16 mouse cellular contexts compared by ENCODE assay signal in the genomic region with DNA sequence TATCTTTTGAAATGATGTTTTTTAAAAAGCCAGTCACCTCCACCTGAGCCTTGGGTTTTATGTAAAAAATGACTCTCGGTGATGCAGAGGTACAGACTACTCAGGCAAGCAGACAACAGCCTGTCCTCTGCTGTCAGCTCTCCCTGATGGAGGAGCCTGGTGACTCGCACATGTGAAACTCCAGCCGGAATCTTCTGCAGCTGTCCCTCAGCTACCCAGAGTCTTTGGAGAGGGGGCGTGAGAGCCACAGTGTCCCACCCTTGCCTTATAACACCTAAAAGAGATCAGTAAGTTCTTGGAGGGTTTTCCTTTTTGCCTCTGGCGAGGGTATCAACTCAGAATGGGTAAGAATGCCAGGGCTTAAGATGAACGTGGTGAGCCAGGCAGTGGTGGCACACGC. TPM values are rescaled to one million over a fixed set of nuclear protein-coding genes. Genes with fewer than 3 reads are reported as not detected.
DNase-seq lines count a peak whose midpoint lies in the region; ATAC-seq and TF ChIP-seq lines count a peak whose summit lies in the region.
"Had no signal": no experiment of that assay in that cellular context is flagged by ENCODE, and none has a peak within 500 bp of the region (broad histone marks: within the 10 kb centered on the region; RNA-seq: fewer than 3 reads in every experiment).

No protein-coding gene starts in this region.

- TF ChIP-seq CTCF in hindbrain, postnatal 0 days (IDR thresholded peaks at IDR 0.05; ENCODE audit: low read depth), result no peak

- H3K27me3 ChIP-seq in hindbrain, embryonic 10.5 days (ENCODE audit: insufficient read depth, poor library complexity, severe bottlenecking), result no peaks in the 10 kb centered on the region
- H3K27me3 ChIP-seq in hindbrain, postnatal 0 days (ENCODE audit: insufficient read depth, low read length), result no peaks in the 10 kb centered on the region
- H3K27me3 ChIP-seq in forebrain, embryonic 13.5 days, result no peaks in the 10 kb centered on the region
- H3K27me3 ChIP-seq in intestine, embryonic 15.5 days (replicated peaks), result no peaks in the 10 kb centered on the region

- peak overlapping the region; percentile 87 for H3K27ac ChIP-seq in hindbrain, embryonic 10.5 days
- no peak overlapping the region for H3K27ac ChIP-seq in hindbrain, postnatal 0 days
- H3K27ac ChIP-seq in forebrain, embryonic 13.5 days, result peak overlapping the region; percentile 40
- H3K27ac ChIP-seq in intestine, embryonic 15.5 days, result 0 out of 2 replicates have a peak overlapping the region, but pooled peaks have one; percentile 44
- H3K27ac ChIP-seq: kidney, postnatal 0 days; liver, embryonic 13.5 days had no signal

- ATAC-seq in hindbrain, postnatal 0 days, result no peak
- no peak for ATAC-seq in forebrain, embryonic 13.5 days
- ATAC-seq in intestine, embryonic 15.5 days, result no peak
- ATAC-seq: lung, postnatal 0 days had no signal

- H3K9me3 ChIP-seq in hindbrain, embryonic 10.5 days, result no peaks in the 10 kb centered on the region
- H3K9me3 ChIP-seq in hindbrain, postnatal 0 days (ENCODE audit: low read length), result no peaks in the 10 kb centered on the region
- no peaks in the 10 kb centered on the region for H3K9me3 ChIP-seq in forebrain, embryonic 13.5 days (replicated peaks)
- no peaks in the 10 kb centered on the region for H3K9me3 ChIP-seq in intestine, embryonic 15.5 days
- H3K9me3 ChIP-seq: liver, embryonic 13.5 days had no signal

- peaks cover 94% of the 10 kb centered on the region for H3K4me1 ChIP-seq in hindbrain, embryonic 10.5 days (replicated peaks)
- H3K4me1 ChIP-seq in hindbrain, postnatal 0 days (ENCODE audit: insufficient read depth, low read length), result peaks cover 32% of the 10 kb centered on the region
- peaks cover 67% of the 10 kb centered on the region for H3K4me1 ChIP-seq in forebrain, embryonic 13.5 days
- H3K4me1 ChIP-seq in intestine, embryonic 15.5 days (replicated peaks), result peaks cover 35% of the 10 kb centered on the region

- H3K36me3 ChIP-seq in hindbrain, embryonic 10.5 days, result no peaks in the 10 kb centered on the region
- no peaks in the 10 kb centered on the region for H3K36me3 ChIP-seq in hindbrain, postnatal 0 days (ENCODE audit: insufficient read depth, low read length)
- H3K36me3 ChIP-seq in forebrain, embryonic 13.5 days (ENCODE audit: poor library complexity, severe bottlenecking), result no peaks in the 10 kb centered on the region
- no peaks in the 10 kb centered on the region for H3K36me3 ChIP-seq in intestine, embryonic 15.5 days
- H3K36me3 ChIP-seq: liver, embryonic 13.5 days had no signal

- 85% methylated on average over 7 of the region's 7 CpGs for WGBS in hindbrain, embryonic 10.5 days
- WGBS in hindbrain, postnatal 0 days, result 73% methylated on average over 7 of the region's 7 CpGs
- WGBS in forebrain, embryonic 13.5 days, result 89% methylated on average over 7 of the region's 7 CpGs
- 73% methylated on average over 7 of the region's 7 CpGs for WGBS in intestine, embryonic 15.5 days

- no peak overlapping the region for H3K4me3 ChIP-seq in hindbrain, embryonic 10.5 days
- H3K4me3 ChIP-seq in hindbrain, postnatal 0 days (ENCODE audit: low read length), result no peak overlapping the region
- H3K4me3 ChIP-seq in forebrain, embryonic 13.5 days, result no peak overlapping the region
- H3K4me3 ChIP-seq in intestine, embryonic 15.5 days (replicated peaks), result no peak overlapping the region
- H3K4me3 ChIP-seq: liver, embryonic 13.5 days had no signal

- H3K9ac ChIP-seq in hindbrain, postnatal 0 days (replicated peaks; ENCODE audit: low read length), result no peak overlapping the region
- H3K9ac ChIP-seq in forebrain, embryonic 13.5 days, result no peak overlapping the region
- no peak overlapping the region for H3K9ac ChIP-seq in intestine, embryonic 15.5 days
- H3K9ac ChIP-seq: liver, embryonic 13.5 days had no signal

- H3K4me2 ChIP-seq in hindbrain, postnatal 0 days (ENCODE audit: low read depth, low read length), result no peak overlapping the region
- H3K4me2 ChIP-seq in forebrain, embryonic 13.5 days, result no peak overlapping the region
- H3K4me2 ChIP-seq in intestine, embryonic 15.5 days (replicated peaks), result no peak overlapping the region
- H3K4me2 ChIP-seq: liver, embryonic 13.5 days had no signal

- no peak for DNase-seq in hindbrain, embryonic 10.5 days (ENCODE audit: low spot score)
- DNase-seq in hindbrain, postnatal 0 days (ENCODE audit: low spot score), result no peak
- peak; percentile 37 for DNase-seq in NIH3T3 (ENCODE audit: low read depth)
- DNase-seq in layer of hippocampus, adult 8-10 months (ENCODE audit: low spot score in 2 of 2), result no peak
- no peak for DNase-seq in thymus, adult 18-20 months
- DNase-seq in cerebellum, postnatal 36 days, result no peak
- DNase-seq: cerebellum, adult 2 months; gastrocnemius, postnatal 36 days; left cerebral cortex, postnatal 4 days; liver, embryonic 13.5 days; right cerebral cortex, adult 18-20 months had no signal

RNA-seq across cellular contexts. Expression of gene Cstad, which starts 48.6 kb away (rescaled TPM):
- polyA plus RNA-seq in hindbrain, embryonic 10.5 days (2016; fragmentation: Nextera tagmentation; extraction: Ambion mirVana), result 0.33 and 0.47 TPM in 2 replicates
- total RNA-seq in hindbrain, postnatal 0 days (2014; rRNA removed), result 1.3 and 4.6 TPM in 2 replicates
- polyA plus RNA-seq in hindbrain, postnatal 0 days (2015; fragmentation: Nextera tagmentation; extraction: Ambion mirVana), result 0.54 TPM in 1 of 2 replicates, not detected in the other
- 0.49 and 1.1 TPM in 2 replicates for polyA plus RNA-seq in forebrain, embryonic 13.5 days (2015; fragmentation: Nextera tagmentation; extraction: Ambion mirVana)
- 0.63 and 0.72 TPM in 2 replicates for polyA plus RNA-seq in intestine, embryonic 15.5 days (2015; fragmentation: Nextera tagmentation; extraction: Ambion mirVana)
- 10 to 100 TPM in 1 of 4 experiments, 1 to 10 TPM in 3; 3.4 to 11.0 (median 7.0) TPM for total RNA-seq in layer of hippocampus, adult 8-10 months (2022)
- total RNA-seq: MEL had no signal
